Mouse (Mus musculus): Measurements from ENCODE around the gene Fam76a. TPM values are rescaled to one million over a fixed set of nuclear protein-coding genes. Genes with fewer than 3 reads are reported as not detected.
"Not testable (repeated sequence)": the region's sequence is repeated elsewhere in the genome, so short reads cannot be mapped to it uniquely, and the experiment has no call there.

Gene Fam76a
- polyA plus RNA-seq, 1 experiment from 2014 or later, result 39.5 TPM

- H3K4me1 ChIP-seq (replicated peaks; ENCODE audit: control insufficient read depth, insufficient read depth, low read length), result peaks cover 20% of the 10 kb centered on the region
- no peak overlapping the region for H3K4me3 ChIP-seq (replicated peaks; ENCODE audit: low read length)
- WGBS, result 17% methylated on average over 7 of the region's 7 CpGs
- H3K9me3 ChIP-seq (ENCODE audit: control insufficient read depth, low read length), result no peaks in the 10 kb centered on the region
- ATAC-seq (ENCODE audit: low FRiP score) (no peak), DNase-seq (ENCODE audit: low spot score) (no peak)
- no peak overlapping the region for H3K27ac ChIP-seq
- no peak overlapping the region for H3K9ac ChIP-seq
- H3K27me3 ChIP-seq (ENCODE audit: control insufficient read depth, insufficient read depth, low read length), result no peaks in the 10 kb centered on the region
- no peak overlapping the region for H3K4me2 ChIP-seq (replicated peaks)
- H3K36me3 ChIP-seq (replicated peaks; ENCODE audit: control insufficient read depth, insufficient read depth), result no peaks in the 10 kb centered on the region
Observed at GRCm38 (mm10) chr4:132934639-132935038, 12.3 kb upstream of the Fam76a start.

GRCm38 (mm10) chr4:132932752-132933404, 10.5 kb upstream of the Fam76a start:
- 88% methylated on average over 4 of the region's 4 CpGs for WGBS
- H3K27ac ChIP-seq, result no peak overlapping the region
- DNase-seq (ENCODE audit: low spot score), result no peak
- H3K4me1 ChIP-seq (replicated peaks; ENCODE audit: control insufficient read depth, insufficient read depth, low read length), result peaks cover 8% of the 10 kb centered on the region
- H3K36me3 ChIP-seq (replicated peaks; ENCODE audit: control insufficient read depth, insufficient read depth), result no peaks in the 10 kb centered on the region
- no peak overlapping the region for H3K4me3 ChIP-seq (replicated peaks; ENCODE audit: low read length)
- H3K9me3 ChIP-seq (ENCODE audit: control insufficient read depth, low read length), result no peaks in the 10 kb centered on the region
- H3K27me3 ChIP-seq (ENCODE audit: control insufficient read depth, insufficient read depth, low read length), result no peaks in the 10 kb centered on the region
- no peak for ATAC-seq (ENCODE audit: low FRiP score)
- no peak overlapping the region for H3K4me2 ChIP-seq (replicated peaks)
- no peak overlapping the region for H3K9ac ChIP-seq

GRCm38 (mm10) chr4:132930784-132931183, 8.4 kb upstream of the Fam76a start:
- H3K4me1 ChIP-seq (replicated peaks; ENCODE audit: control insufficient read depth, insufficient read depth, low read length), result peaks cover 8% of the 10 kb centered on the region
- H3K9me3 ChIP-seq (ENCODE audit: control insufficient read depth, low read length), result no peaks in the 10 kb centered on the region
- no peak overlapping the region for H3K9ac ChIP-seq
- WGBS, result 7% methylated on average over 8 of the region's 8 CpGs
- H3K4me3 ChIP-seq (replicated peaks; ENCODE audit: low read length), result no peak overlapping the region
- H3K27me3 ChIP-seq (ENCODE audit: control insufficient read depth, insufficient read depth, low read length), result no peaks in the 10 kb centered on the region
- no peak overlapping the region for H3K27ac ChIP-seq
- ATAC-seq (ENCODE audit: low FRiP score) (no peak), DNase-seq (ENCODE audit: low spot score) (peak; percentile 65)
- no peak overlapping the region for H3K4me2 ChIP-seq (replicated peaks)
- no peaks in the 10 kb centered on the region for H3K36me3 ChIP-seq (replicated peaks; ENCODE audit: control insufficient read depth, insufficient read depth)

- ATAC-seq (ENCODE audit: low FRiP score); H3K36me3 ChIP-seq (replicated peaks; ENCODE audit: control insufficient read depth, insufficient read depth); H3K9ac ChIP-seq; DNase-seq (ENCODE audit: low spot score); H3K4me2 ChIP-seq (replicated peaks); H3K27ac ChIP-seq; H3K27me3 ChIP-seq (ENCODE audit: control insufficient read depth, insufficient read depth, low read length); H3K4me1 ChIP-seq (replicated peaks; ENCODE audit: control insufficient read depth, insufficient read depth, low read length); H3K4me3 ChIP-seq (replicated peaks; ENCODE audit: low read length); H3K9me3 ChIP-seq (ENCODE audit: control insufficient read depth, low read length): not testable (repeated sequence)
- 82% methylated on average over 2 of the region's 2 CpGs for WGBS
Observed at GRCm38 (mm10) chr4:132926520-132926919, 4.2 kb upstream of the Fam76a start.

GRCm38 (mm10) chr4:132922061-132922530, 262 bp downstream of the Fam76a start:
- no peaks in the 10 kb centered on the region for H3K27me3 ChIP-seq (ENCODE audit: control insufficient read depth, insufficient read depth, low read length)
- H3K4me2 ChIP-seq (replicated peaks), result peak overlapping the region; percentile 82
- H3K9ac ChIP-seq, result peak overlapping the region; percentile 97
- peak; percentile 44 for ATAC-seq (ENCODE audit: low FRiP score)
- H3K9me3 ChIP-seq (ENCODE audit: control insufficient read depth, low read length), result no peaks in the 10 kb centered on the region
- H3K4me1 ChIP-seq (replicated peaks; ENCODE audit: control insufficient read depth, insufficient read depth, low read length), result peaks cover 7% of the 10 kb centered on the region
- H3K36me3 ChIP-seq (replicated peaks; ENCODE audit: control insufficient read depth, insufficient read depth), result peaks cover 28% of the 10 kb centered on the region
- H3K27ac ChIP-seq, result peak overlapping the region; percentile 91
- under 1% methylated on average over 48 of the region's 50 CpGs for WGBS
- DNase-seq (ENCODE audit: low spot score), result peak; percentile 43
- peak overlapping the region; percentile 99 for H3K4me3 ChIP-seq (replicated peaks; ENCODE audit: low read length)

GRCm38 (mm10) chr4:132921488-132921887, 870 bp downstream of the Fam76a start:
- WGBS, result 50% methylated on average over 12 of the region's 12 CpGs
- peak overlapping the region; percentile 82 for H3K4me2 ChIP-seq (replicated peaks)
- no peak for DNase-seq (ENCODE audit: low spot score)
- ATAC-seq (ENCODE audit: low FRiP score), result no peak
- peaks cover 34% of the 10 kb centered on the region for H3K36me3 ChIP-seq (replicated peaks; ENCODE audit: control insufficient read depth, insufficient read depth)
- H3K4me1 ChIP-seq (replicated peaks; ENCODE audit: control insufficient read depth, insufficient read depth, low read length), result peaks cover 7% of the 10 kb centered on the region
- H3K4me3 ChIP-seq (replicated peaks; ENCODE audit: low read length), result peak overlapping the region; percentile 99
- peak overlapping the region; percentile 97 for H3K9ac ChIP-seq
- H3K27ac ChIP-seq, result peak overlapping the region; percentile 91; the same call in 1 of the 2 replicates
- no peaks in the 10 kb centered on the region for H3K9me3 ChIP-seq (ENCODE audit: control insufficient read depth, low read length)
- H3K27me3 ChIP-seq (ENCODE audit: control insufficient read depth, insufficient read depth, low read length), result no peaks in the 10 kb centered on the region

GRCm38 (mm10) chr4:132920171-132920570, 2.2 kb downstream of the Fam76a start:
- Histone ChIP-seq H3K9ac (no peak overlapping the region), H3K4me2 (replicated peaks) (no peak overlapping the region), H3K27ac (no peak overlapping the region), H3K9me3 (ENCODE audit: control insufficient read depth, low read length) (no peaks in the 10 kb centered on the region), H3K4me1 (replicated peaks; ENCODE audit: control insufficient read depth, insufficient read depth, low read length) (peaks cover 7% of the 10 kb centered on the region), H3K27me3 (ENCODE audit: control insufficient read depth, insufficient read depth, low read length) (no peaks in the 10 kb centered on the region), H3K4me3 (replicated peaks; ENCODE audit: low read length) (no peak overlapping the region), H3K36me3 (replicated peaks; ENCODE audit: control insufficient read depth, insufficient read depth) (peaks cover 47% of the 10 kb centered on the region)
- DNase-seq (ENCODE audit: low spot score) (no peak), ATAC-seq (ENCODE audit: low FRiP score) (no peak)
- 93% methylated on average over 4 of the region's 4 CpGs for whole genome bisulfite sequencing

- H3K9me3 ChIP-seq (ENCODE audit: control insufficient read depth, low read length); H3K4me2 ChIP-seq (replicated peaks); H3K27ac ChIP-seq; H3K27me3 ChIP-seq (ENCODE audit: control insufficient read depth, insufficient read depth, low read length); DNase-seq (ENCODE audit: low spot score); H3K4me1 ChIP-seq (replicated peaks; ENCODE audit: control insufficient read depth, insufficient read depth, low read length); H3K9ac ChIP-seq; ATAC-seq (ENCODE audit: low FRiP score); H3K4me3 ChIP-seq (replicated peaks; ENCODE audit: low read length): not testable (repeated sequence)
- peaks cover 63% of the 10 kb centered on the region for H3K36me3 ChIP-seq (replicated peaks; ENCODE audit: control insufficient read depth, insufficient read depth)
- WGBS, result 85% methylated on average over 6 of the region's 6 CpGs
Observed at GRCm38 (mm10) chr4:132918493-132918892, 3.9 kb downstream of the Fam76a start.

- Histone ChIP-seq H3K4me3 (replicated peaks; ENCODE audit: low read length) (no peak overlapping the region), H3K27ac (no peak overlapping the region), H3K4me1 (replicated peaks; ENCODE audit: control insufficient read depth, insufficient read depth, low read length) (no peaks in the 10 kb centered on the region), H3K4me2 (replicated peaks) (no peak overlapping the region), H3K9me3 (ENCODE audit: control insufficient read depth, low read length) (no peaks in the 10 kb centered on the region), H3K27me3 (ENCODE audit: control insufficient read depth, insufficient read depth, low read length) (no peaks in the 10 kb centered on the region), H3K36me3 (replicated peaks; ENCODE audit: control insufficient read depth, insufficient read depth) (peaks cover 98% of the 10 kb centered on the region), H3K9ac (no peak overlapping the region)
- WGBS, result 91% methylated on average over 6 of the region's 6 CpGs
- no peak for DNase-seq (ENCODE audit: low spot score)
- no peak for ATAC-seq (ENCODE audit: low FRiP score)
Observed at GRCm38 (mm10) chr4:132912156-132912555, 10.2 kb downstream of the Fam76a start.
